Mouse (Mus musculus) right cerebral cortex, postnatal 14 days (tissue): ENCODE data around the gene Map1lc3b.
A peak's percentile ranks its signal among the peaks of the same experiment; 100 is the strongest.

Experiments used
- DNase-seq: peaks from one replicate; pipeline ENCODE4 v3.0.0; 2022

The Map1lc3b gene

DNA sequence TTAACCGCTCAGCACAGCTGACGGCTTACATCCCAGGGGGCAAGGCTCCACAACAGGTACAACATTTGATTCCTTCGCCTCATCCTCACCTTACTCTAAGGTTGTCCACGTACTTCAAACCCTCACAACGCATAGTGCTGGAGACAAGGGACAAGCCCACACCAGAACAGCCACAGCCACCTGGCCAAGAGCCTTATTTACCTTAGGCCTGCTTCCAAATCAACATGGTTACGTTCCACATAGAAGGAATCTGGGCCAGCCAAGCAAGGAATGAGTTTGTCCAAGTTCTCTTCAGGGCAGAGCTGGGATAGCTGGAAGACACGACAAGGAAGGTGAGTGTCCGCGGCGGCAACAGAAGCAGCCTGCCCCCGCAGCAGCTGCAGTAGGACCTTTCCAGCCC is 19.8 kb downstream of the Map1lc3b start:
- DNase-seq: no peak

DNA sequence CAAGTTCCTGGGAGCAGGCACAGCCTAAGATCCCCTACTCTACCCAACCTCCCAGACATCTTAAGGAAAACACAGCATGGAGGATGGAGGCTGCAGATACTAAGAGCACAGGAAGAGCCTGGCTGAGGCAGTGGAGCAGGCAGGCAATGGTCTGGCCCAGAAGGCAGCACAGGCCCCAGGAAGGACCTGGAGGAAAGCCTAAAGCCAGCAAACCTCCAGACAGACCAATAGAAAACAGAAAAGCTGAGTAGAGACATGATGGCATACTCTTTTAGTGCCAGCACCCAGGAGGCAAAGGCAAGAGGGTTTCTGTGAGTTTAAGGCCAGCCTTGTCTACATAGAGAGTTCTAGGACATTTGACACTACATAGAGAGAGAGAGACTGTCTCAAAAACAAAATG is 23.3 kb downstream of the Map1lc3b start:
- DNase-seq: no peak

DNA sequence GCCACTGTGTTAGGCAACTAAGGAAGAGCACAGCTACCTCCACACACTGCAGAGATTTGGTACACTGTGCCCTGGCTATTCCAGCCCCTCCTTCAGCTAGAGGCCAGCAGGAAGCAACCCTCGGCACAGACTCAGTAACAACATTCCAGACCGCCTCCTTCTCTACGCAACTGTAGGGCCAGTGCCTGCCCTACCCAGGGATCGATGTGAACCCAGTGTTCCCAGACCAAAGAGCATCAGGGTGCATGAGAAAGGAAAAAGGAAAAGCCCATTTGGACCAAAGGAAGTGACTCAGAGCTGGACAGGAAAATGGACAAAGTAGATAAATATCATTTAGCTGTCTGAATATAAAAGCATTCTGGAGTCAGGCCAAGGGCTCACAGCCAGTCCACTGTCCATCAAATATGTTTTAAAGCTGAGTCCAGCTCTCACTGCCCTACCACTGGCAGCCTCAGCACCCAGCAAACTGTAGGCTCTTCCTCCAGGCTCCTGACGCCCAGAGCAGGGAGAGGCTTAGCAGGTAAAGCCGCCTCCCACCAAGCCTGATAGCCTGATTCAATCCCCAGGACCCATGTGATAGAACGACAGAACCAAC is 29.3 kb downstream of the Map1lc3b start:
- no peak for DNase-seq

DNA sequence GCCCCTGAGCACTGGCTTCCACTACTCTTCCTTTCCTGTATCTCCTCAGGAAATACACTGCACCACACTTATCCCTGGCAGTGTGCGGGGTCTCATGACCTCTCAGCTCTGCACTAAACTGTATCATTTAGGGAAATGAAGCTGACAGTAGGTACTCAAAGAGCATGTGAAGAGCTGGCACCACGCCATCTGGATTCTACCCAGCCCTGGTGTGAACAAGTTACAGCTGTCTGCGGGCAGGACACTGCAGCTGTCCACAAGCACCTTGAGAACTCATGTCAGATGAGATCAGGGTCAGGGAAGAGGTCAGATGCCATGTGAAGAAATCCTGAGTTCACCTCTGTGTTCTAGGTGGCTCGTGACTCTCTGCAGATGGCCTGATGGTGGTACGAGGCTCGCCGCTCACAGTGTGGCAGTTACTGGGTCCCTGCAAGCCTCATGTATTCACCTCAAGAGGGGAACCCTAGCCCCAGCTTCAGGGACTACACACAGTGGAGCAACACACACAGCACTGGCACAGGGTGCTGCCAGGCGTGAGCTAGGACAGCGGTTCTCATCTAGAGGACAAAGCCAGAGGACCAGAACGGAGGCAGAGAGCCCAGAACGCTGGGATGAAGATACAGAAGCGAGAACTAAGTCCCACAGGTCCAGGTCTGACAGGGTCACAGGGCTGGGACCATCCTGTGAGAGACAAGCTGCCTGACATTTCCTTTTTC is 30.8 kb downstream of the Map1lc3b start:
- DNase-seq: peak; percentile 53

DNA sequence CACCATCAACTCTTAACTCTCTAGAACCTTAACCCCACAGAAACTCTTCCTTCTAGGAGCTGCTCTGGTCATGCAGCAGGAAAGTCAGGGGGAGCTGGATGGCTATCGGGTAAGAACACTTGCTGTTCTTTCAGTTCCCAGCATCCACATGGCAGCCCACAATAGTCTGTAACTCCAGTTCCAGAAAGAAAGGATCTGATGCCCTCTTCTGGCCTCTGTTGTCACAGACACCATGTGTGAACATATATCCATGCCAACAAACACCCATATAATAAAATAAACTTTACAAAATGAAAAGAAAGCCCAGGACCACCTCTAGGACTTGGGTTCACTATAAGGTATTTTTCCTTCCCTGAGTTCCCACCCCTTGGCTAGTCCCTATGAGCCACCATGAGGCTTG is 31.7 kb downstream of the Map1lc3b start:
- DNase-seq: no peak

DNA sequence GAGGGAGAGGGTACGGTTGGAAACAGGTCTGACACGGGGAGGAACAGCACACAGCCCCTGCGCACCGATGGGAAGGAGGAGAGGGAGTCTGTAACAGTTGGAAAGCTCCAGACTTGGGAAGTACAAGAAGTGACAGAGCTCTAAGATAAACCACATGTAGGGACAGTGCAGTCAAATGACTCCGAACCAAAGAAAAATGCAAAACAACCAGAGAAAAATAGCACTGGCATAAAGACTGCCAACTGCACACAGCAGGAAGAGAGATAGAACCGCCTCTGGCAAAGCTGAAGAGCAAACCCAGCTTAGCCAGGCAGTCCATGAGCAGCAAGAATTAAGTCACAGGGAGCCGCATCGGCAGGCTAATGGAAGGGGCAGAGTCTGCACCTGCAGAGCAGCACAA is 32.9 kb downstream of the Map1lc3b start:
- DNase-seq: no peak

DNA sequence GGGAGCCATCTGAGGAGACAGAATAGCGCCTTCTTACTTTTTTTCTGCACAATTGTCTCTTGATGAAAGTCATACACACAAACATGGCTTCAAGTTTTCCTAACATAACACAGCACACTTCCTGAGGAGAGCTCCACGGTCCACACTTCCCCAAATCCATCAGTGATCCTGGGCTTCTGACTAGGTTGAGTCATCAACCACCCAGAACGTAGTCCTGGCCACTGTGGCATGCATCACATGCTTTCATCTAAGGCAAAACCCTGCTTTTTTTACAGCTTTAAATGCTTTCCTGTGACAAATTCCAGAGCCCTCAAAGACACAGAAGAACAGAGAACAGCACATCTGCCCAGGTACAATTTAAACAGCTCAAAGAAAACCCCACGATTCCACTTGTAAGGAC is 38.5 kb downstream of the Map1lc3b start:
- no peak for DNase-seq

DNA sequence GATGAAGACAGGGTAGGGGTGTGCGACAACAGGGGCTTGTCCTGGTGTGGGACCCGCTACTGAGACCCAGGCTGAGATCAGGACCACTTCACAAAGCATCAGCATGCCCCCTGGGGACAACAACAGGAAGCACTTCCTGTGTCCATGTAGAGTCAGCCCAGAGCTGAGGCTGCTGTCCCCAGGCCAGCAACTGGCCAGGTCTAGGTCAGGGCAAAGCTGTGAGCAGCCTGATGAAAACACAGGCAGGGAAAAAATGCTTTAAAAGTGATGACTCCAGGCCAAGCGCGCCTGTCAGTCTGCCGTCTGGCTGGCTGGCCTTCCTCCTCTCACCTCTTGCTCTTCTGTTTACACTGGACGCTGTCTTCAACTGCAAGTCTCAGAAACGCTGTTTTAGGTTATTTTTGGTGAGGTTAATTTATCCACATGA is 41.5 kb downstream of the Map1lc3b start:
- DNase-seq: no peak

DNA sequence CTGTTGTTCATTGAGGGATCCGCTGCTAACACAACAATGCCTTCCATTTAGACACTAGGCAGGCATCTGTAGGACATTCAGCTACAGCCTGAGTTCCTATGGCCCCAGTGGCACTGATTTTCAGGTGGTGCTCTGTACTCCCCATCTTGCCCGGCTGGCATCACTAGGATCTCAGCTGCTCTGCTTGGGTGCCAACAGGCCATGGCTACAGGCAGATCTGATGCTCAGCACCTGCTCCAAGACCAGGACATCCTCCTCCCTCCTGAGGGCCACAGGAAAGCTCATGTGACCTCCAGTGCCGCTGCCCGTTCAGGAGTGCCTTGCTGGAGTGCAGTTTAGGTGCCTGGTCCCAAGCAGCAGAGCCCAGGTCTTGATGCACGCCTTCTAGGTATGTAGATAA is 42.2 kb downstream of the Map1lc3b start:
- DNase-seq: no peak

DNA sequence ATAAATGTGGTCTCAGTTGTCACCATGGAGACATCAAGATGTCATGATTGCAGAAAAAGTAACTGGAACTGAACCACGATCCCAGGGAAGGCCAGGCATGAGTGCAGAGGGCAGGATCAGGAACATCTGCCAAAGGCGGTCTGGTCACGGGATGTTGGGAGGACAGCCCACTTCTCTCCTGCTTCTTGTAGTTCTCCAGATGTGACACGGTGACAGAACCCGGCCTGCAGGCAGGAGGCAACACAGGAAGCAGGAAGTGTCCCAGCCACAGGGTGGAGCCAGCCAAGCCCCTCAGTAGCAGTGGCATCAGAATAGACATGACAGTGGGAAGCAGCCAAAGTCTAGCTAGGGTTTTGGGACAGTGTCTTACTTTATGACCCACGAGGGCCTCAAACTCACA is 45.4 kb downstream of the Map1lc3b start:
- no peak for DNase-seq

DNA sequence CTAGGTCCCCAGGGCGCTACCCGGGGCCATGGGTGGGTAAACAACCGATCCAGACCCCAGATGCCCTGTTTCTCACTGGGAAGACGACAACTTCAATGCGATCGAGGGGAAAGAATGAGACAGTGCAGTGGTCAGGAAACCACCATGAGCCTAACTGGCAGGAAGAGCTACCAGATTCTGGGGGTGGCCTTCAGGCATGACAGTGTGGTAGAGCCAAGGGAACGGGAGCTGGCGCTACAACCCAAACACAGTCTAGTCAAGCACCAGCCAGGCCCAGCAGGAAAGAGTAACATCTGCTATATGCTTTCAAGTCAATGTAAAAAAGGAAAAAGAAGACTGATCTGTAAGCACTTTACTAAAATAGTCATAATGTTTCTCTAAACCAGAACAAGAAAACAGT is 46.0 kb downstream of the Map1lc3b start:
- DNase-seq: no peak

DNA sequence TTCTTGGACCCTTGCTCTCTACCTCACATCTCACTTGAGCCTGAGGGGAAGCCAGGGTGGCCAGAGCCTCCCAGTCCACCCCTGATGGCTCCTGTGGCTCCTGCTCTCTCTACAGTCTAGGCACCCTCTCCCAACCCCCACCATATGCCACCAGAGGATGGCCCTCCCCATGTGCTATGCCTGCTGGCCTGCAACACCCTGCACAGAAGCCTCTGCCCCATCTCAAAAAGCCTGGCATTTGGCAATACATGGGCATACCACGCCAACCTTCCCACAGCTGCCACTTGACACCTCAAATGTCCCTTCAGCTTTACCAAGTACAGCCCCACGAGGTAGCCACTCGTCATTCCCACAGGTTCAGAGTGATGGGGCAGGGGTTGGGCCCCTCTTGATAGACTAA is 52.6 kb downstream of the Map1lc3b start:
- DNase-seq: no peak

DNA sequence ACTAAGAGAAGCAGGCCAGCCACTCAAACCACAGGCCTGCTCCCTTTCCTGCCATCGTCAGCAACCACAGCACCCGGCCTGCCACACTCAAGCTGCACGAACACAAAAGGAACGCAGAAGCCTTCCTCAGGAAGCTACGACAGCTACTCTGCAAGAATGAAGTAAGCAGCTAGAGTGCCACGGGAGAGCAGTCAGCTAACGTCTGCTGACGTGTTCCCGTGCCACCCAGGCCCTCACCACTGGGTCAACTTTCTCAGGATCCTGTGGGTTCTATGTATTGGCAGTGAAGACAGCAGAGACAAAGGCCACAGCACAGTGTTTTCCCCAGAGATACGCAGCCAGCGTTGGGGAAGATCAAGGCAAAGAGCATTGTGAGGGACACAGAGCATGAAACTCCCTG is 53.2 kb downstream of the Map1lc3b start:
- DNase-seq: no peak

DNA sequence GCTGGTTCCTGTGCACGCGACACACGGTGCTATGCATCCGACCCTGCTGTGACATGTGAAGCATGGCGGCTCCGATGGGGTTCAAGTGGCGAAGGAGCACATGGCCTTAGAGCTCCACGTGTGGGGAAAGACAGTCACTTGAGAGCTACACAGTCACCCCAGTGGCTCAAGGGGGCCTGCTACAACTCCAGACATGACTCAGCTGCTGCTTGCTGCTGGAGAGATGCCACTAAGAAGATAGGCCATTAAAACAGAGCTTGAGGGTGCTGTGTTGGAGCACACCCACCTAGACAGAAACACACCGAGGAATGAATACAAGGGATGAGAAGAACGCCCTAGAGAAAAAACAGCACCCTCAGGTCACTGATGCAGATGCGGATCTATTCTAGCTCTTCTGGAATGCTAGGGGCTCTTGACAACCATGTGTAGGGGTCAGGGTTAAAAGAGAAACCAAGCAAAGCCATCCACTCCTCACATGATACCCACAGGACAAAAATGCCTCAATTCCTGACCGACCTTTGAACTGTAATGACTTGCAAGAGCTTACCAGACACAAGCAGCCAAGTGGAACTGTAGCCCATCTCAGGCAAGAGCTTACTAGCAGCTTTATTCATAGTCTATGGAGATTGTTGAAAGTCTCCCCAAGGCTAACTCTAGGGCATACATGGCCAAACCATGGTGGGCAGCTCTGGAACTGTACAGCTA is 57.5 kb downstream of the Map1lc3b start:
- no peak for DNase-seq
